Mouse (Mus musculus) retina, adult 2 months (tissue): ENCODE data around the gene Sptssa.

Experiments used
- DNase-seq: peaks from one replicate; pipeline ENCODE4 v3.0.0-alpha.2; 2012; ENCODE audit warnings: low read depth, low spot score

The Sptssa gene

DNA sequence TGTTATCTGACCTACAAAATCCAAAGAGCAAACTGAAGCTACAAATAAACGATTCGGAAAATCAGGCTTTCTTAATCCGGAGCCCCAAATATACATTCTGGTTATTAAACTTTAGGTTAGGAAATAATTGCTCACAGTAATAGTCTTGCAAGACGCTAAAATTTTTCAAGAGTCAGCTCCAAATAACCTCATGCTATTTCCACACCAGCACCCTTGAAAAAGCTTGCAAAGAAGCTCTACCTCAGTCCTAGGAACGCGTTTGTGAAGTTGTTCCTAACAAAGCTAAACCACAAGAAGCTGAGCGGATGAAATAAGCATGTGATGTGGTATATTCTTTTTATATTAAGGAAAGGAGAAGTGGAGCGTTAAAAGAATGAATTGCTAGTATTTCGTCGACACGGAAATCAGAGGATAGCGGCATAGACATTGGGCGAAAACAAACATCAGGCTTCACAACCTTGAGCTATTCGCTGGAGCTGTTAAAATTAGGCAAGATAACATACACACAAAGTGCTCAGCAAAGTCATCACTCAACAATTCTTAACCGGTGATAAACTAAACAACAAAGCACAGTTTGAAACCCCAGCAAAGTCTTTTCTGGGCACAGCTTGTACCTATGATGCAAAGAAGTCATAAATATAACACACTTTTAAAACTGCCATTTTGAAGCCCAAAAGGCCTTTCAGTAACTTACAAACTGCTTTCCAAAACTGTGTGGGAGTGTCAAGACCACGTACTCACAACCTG is 908 bp downstream of the Sptssa start:
- DNase-seq, result no peak

GRCm38 (mm10) chr12:54654741-54655140 is 1.6 kb downstream of the Sptssa start:
- DNase-seq, result no peak

- DNase-seq, result no peak
Measured at GRCm38 (mm10) chr12:54654141-54654540, 2.2 kb downstream of the Sptssa start.

DNA sequence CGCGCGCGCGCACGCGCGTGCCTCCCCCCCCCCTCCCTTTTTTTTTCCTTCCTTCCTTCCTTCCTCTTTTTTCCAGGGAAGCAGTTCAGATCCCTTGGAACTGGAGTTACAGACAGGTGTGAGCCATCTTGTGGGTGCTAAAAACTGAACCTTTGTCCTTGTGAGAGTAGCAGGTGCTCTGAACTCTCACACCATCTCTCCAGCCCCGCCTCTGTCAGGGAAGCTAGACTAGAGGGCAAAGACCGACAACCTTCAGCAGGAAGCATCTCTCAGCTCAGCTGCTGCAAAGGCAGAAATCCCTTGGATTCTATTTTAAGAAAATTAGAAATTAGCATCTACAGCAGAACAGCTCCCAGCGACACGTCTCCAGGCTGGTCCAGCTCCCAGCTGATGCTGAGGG is 4.0 kb downstream of the Sptssa start:
- DNase-seq, result no peak

GRCm38 (mm10) chr12:54651820-54652219 is 4.6 kb downstream of the Sptssa start:
- no peak for DNase-seq

GRCm38 (mm10) chr12:54651158-54651557 is 5.2 kb downstream of the Sptssa start:
- no peak for DNase-seq

GRCm38 (mm10) chr12:54644947-54645346 is 11.4 kb downstream of the Sptssa start:
- DNase-seq, result no peak

DNA sequence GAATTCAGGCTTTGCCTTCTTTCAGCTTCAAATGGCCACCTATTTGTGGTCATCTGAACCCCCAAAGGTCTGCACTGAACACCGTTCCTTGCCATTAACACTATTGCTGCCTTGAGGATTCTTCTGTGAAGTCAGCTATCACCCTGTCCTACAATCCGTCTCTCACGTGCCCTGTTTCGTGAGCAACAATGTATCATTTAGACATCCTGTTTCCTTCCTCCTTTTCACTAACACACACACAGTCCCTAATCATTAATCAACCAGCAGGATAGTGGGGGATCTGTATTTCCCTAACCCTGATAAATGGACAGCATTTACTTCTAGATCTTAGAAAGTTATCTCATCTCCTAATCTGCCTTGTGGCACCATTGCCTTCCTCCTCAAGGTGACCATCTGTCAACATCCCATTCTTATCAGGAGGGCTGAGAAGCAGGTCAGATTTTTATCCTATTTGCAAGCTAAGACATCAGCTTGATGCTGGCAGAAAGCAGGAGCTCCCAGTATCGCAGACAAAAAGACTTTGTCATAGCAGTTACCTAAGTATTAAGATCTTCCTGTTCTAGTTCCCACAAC is 13.0 kb downstream of the Sptssa start:
- DNase-seq, result no peak

DNA sequence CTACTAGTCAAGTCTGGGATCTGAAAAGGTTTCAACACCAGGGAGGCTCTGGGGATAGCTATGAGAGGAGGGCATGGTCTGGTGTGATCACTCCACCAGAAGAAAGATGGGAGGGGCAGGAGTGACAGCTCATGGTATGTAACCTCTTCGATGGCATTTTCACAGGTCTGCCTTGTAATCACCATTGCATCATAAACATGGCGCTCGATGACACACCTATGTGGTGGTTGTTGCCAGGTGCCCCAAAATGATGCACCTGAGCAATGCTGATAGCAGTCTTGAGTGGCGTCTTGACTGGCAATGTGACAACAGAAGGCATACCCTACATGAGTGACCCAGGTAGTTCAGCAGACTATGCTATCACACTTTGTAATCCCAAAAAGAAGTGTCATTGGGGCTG is 15.0 kb downstream of the Sptssa start:
- no peak for DNase-seq

GRCm38 (mm10) chr12:54640259-54640658 is 16.1 kb downstream of the Sptssa start:
- no peak for DNase-seq

- no peak for DNase-seq
Measured at GRCm38 (mm10) chr12:54637033-54637432, 19.3 kb downstream of the Sptssa start.

GRCm38 (mm10) chr12:54632141-54632540 is 24.2 kb downstream of the Sptssa start:
- DNase-seq, result no peak

- no peak for DNase-seq
Measured at GRCm38 (mm10) chr12:54621942-54622341, 34.4 kb downstream of the Sptssa start.

- DNase-seq, result no peak
Measured at GRCm38 (mm10) chr12:54620042-54620705, 36.2 kb downstream of the Sptssa start.

DNA sequence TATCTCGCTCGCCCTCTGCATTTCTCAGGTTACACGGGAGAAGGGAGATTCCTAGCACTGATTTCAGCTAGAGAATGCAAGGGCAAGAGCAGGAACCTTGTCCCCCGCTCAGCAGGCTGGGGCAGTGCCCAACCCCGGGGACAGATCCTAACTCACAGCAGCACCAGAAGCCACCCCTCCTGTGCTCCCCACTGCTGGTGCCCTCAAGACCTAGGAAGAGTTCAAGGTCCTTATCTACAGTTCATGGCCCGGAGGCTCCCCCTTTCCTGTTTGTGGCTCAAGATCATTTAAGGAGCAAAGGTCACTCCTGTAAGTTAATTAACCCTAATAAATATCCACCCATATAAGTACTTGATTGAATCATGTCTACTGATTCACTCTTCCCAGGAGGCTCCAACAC is 47.4 kb downstream of the Sptssa start:
- no peak for DNase-seq

GRCm38 (mm10) chr12:54605203-54605602 is 51.2 kb downstream of the Sptssa start:
- no peak for DNase-seq

DNA sequence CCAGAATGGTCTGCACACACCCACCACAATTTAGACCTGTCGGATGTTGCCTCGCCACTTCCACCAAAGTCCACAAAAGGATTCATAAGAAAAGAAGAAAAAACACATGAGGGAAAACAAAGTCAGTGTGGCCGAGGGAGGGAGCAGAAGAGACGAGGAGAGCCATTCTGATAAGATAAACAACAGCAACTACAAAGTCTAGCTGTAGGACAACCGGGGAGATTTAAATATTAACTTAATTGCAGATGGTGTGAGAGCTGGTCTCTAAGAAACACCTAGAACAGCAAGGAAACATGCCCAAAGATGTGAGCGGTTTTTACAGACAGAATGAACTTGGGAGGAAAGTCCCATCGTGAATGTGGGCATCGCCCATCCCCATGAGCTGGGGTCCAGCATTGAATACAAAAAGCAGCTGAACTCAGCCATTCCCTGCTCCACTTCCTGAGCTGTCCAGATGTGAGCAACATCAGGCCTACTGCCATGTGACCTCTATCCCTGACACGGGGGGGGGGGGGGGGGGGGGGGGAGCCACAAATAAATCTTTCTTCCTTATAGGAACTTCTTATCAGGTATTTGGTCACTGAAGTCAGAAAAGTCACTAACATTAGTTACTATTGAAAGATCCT is 52.7 kb downstream of the Sptssa start:
- DNase-seq, result no peak

DNA sequence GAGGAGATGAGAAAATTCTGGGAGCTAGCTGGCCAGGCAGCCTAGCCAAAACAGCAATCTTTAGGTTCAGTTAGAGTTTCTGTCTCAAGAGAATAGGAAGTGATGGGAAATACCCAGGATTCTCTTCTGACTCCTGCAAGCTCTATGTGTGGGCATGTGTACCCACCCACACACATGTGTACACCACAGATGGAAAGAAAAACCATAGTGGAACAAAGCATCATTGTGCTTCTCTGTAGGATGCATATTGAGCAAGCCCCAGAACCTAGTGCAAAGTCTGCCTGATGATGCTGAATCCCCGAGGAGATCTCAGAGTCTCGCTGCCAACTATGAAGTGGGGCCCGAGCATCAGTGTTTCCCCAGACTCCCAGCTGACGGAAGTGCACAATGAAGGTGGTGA is 55.9 kb downstream of the Sptssa start:
- no peak for DNase-seq

GRCm38 (mm10) chr12:54598358-54598757 is 58.0 kb downstream of the Sptssa start:
- DNase-seq, result no peak

GRCm38 (mm10) chr12:54596715-54597114 is 59.7 kb downstream of the Sptssa start:
- DNase-seq, result no peak
